Mouse (Mus musculus): ENCODE data around the gene Endog. TPM values are rescaled to one million over a fixed set of nuclear protein-coding genes. Genes with fewer than 3 reads are reported as not detected.

Gene Endog
- polyA plus RNA-seq, 1 experiment from 2014 or later: 17.3 TPM

DNA sequence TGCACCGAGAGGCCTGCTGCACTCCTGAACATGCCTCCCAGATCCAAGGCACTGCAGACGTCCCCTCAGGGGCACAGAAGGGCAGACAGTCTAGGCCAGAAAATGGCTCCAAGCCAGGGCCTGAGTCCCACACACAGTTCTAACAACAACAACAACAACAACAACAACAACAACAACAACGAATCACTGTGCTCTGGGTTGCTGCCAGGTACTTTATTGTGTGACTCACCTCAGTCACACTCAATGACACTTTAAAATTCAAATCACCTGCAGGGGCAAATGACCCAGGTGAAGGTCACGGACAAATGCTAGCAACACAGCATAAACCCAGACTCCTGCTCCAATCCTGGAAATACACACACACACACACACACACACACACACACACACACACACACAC is 26.7 kb downstream of the Endog start:
- no peak overlapping the region for H3K27ac ChIP-seq (replicated peaks)
- no peak overlapping the region for H3K4me3 ChIP-seq
- no peaks in the 10 kb centered on the region for H3K9me3 ChIP-seq
- 74% methylated on average over 4 of the region's 4 CpGs for WGBS
- no peaks in the 10 kb centered on the region for H3K27me3 ChIP-seq
- no peaks in the 10 kb centered on the region for H3K36me3 ChIP-seq
- H3K4me2 ChIP-seq: no peak overlapping the region
- H3K4me1 ChIP-seq (replicated peaks): no peaks in the 10 kb centered on the region
- H3K9ac ChIP-seq: no peak overlapping the region
- no peak for ATAC-seq (ENCODE audit: low read depth)

DNA sequence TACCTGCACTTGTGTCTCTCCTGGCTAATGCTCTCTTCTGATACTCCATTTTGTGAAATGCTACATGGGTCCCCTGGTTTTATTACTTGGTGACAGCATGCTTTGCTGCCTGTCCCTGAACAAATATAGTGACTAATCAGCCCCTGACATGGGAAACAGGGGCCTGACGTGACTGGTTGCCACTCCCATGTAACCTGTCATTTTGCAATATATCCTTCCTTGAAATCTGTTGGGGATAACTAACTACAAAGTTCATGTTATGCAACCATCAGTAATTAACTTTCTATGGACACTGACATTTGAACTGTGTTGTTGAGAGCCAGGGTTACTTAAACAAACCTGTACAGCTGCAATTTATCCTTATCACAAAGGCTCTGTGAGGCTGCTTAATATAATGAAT is 28.7 kb downstream of the Endog start:
- Histone ChIP-seq H3K4me2 (no peak overlapping the region), H3K9ac (no peak overlapping the region), H3K4me3 (no peak overlapping the region), H3K4me1 (replicated peaks) (peaks cover 12% of the 10 kb centered on the region), H3K27ac (replicated peaks) (no peak overlapping the region), H3K9me3 (no peaks in the 10 kb centered on the region), H3K36me3 (no peaks in the 10 kb centered on the region), H3K27me3 (no peaks in the 10 kb centered on the region)
- 84% methylated on average over 1 of the region's 1 CpGs for WGBS
- ATAC-seq (ENCODE audit: low read depth): no peak

DNA sequence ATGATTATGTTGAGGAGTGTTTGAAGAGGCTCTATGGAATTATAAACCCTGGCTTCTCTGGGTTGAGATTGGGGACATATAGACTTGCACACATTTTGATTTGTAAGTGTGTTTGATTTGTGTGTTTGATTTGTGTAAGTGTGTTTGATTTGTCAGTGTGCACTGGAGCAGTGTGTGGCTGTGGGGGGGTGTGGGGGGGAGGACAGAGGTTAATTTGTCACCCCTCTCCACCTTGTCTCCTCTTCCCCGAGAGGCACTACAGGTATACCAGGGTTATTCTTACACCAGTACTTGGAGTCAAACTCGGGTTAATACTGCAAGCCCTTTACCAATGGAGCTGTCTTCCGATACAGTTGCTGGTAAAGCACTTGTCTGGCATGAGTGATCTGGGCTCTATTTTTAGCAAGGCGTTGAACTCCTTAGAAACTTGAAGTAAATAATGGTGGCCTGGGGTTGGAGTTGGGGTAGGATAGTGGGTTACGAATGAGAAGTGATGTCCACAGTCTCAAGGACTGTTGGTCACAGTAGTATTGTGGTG is 29.2 kb downstream of the Endog start:
- 82% methylated on average over 5 of the region's 5 CpGs for WGBS
- ATAC-seq (ENCODE audit: low read depth): no peak
- Histone ChIP-seq H3K4me2 (no peak overlapping the region), H3K27ac (replicated peaks) (no peak overlapping the region), H3K4me3 (no peak overlapping the region), H3K27me3 (no peaks in the 10 kb centered on the region), H3K9ac (no peak overlapping the region), H3K4me1 (replicated peaks) (peaks cover 12% of the 10 kb centered on the region), H3K36me3 (no peaks in the 10 kb centered on the region), H3K9me3 (no peaks in the 10 kb centered on the region)

GRCm38 (mm10) chr2:30203439-30203838 is 32.1 kb downstream of the Endog start:
- no peak overlapping the region for H3K9ac ChIP-seq
- H3K36me3 ChIP-seq: no peaks in the 10 kb centered on the region
- H3K9me3 ChIP-seq: no peaks in the 10 kb centered on the region
- H3K27me3 ChIP-seq: no peaks in the 10 kb centered on the region
- H3K4me1 ChIP-seq (replicated peaks): peaks cover 22% of the 10 kb centered on the region
- ATAC-seq (ENCODE audit: low read depth): no peak
- no peak overlapping the region for H3K4me2 ChIP-seq
- no peak overlapping the region for H3K4me3 ChIP-seq
- WGBS: 83% methylated on average over 7 of the region's 7 CpGs
- no peak overlapping the region for H3K27ac ChIP-seq (replicated peaks)

DNA sequence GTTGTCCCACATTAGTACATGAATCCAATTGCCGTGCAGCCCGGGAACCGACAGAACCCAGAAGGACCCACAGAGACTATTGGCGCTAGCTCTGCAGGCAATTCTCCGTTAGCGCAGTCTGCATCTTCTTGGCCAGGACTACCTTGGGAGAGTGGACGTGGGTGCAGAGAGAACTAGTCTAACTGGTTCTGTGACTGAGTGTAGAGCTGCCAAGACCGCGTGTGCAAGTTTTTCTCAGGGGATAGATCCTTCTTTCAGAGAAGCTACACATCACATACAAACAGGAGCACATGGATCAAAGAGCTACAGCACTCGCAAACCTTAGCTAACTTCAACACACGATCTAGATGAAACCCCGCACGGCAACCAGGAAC is 33.9 kb downstream of the Endog start:
- peak; percentile 55 for ATAC-seq (ENCODE audit: low read depth)
- Histone ChIP-seq H3K4me1 (replicated peaks) (peaks cover 22% of the 10 kb centered on the region), H3K4me3 (peak overlapping the region; percentile 64), H3K9me3 (no peaks in the 10 kb centered on the region), H3K4me2 (peak overlapping the region; percentile 84), H3K27ac (replicated peaks) (peak overlapping the region; percentile 85), H3K9ac (peak overlapping the region; percentile 76), H3K36me3 (no peaks in the 10 kb centered on the region), H3K27me3 (no peaks in the 10 kb centered on the region)
- WGBS: 2% methylated on average over 13 of the region's 13 CpGs

DNA sequence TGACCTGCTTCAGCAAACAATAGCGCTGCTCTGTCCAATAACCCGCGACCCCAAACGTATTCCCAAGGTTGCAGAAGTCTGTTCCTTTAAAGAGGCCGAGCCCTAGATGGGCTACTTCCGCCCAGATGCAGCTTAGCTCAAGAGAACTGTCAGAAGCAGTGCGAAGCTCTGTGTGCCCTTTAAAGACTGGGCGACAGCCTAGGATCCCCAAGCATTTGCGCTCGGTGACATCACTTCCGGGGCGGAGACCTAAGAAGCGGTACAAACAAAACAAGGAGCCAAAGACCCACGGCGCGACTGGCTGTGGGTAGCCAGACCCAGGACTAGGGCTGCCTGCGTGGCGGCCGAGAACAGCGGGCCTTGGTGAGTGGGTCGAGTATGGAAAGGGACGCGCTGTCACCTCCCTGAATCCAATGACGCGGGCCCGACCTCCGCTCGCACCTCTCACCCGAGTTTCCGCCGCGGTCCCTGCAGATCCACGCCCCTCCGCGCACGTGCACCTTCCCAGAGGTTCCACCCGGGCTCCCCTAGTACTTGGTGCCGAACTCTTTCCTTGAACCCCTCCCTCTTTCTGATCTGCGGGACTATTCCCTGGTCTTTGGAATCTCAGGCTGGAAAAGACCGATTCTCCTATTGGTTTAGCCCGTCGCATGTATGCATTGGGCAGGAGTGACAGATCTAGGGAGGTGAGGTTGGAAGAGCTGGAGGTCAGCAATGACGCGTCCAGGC is 34.5 kb downstream of the Endog start, which contains the start of gene Kyat1:
Gene Kyat1, minus strand, starts transcription at position 219 of the 729 bp plus-strand sequence.
- H3K4me1 ChIP-seq (replicated peaks): peaks cover 22% of the 10 kb centered on the region
- H3K36me3 ChIP-seq: no peaks in the 10 kb centered on the region
- no peaks in the 10 kb centered on the region for H3K9me3 ChIP-seq
- WGBS: under 1% methylated on average over 44 of the region's 44 CpGs
- H3K27ac ChIP-seq (replicated peaks): peak within 1 kb of the TSS; percentile 85
- peak within 1 kb of the TSS; percentile 84 for H3K4me2 ChIP-seq
- peak within 1 kb of the TSS; percentile 76 for H3K9ac ChIP-seq
- peak within 1 kb of the TSS; percentile 64 for H3K4me3 ChIP-seq
- no peaks in the 10 kb centered on the region for H3K27me3 ChIP-seq
- peak; percentile 99 for ATAC-seq (ENCODE audit: low read depth)

DNA sequence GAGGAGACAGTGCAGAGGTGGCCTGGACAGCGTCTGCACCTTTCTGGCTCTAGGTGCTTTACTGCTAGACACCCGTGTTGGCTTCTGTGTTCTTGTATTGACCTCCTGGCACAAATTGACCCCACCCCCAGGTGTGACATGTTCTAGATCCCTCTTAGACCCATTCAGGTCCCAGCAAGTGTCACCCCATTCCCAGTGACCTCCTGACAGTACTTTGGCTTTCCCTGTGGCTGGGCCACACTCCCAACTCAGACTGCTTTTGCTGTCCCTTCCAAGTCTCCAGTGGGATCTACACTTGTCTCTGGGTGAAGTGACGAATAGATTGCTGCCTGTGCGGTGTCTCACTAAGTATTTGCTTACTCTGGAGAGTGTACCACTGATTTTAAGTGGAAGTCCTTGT is 36.1 kb downstream of the Endog start:
- no peak overlapping the region for H3K4me3 ChIP-seq
- no peak for ATAC-seq (ENCODE audit: low read depth)
- WGBS: 77% methylated on average over 4 of the region's 4 CpGs
- H3K27me3 ChIP-seq: no peaks in the 10 kb centered on the region
- H3K36me3 ChIP-seq: no peaks in the 10 kb centered on the region
- no peak overlapping the region for H3K4me2 ChIP-seq
- H3K4me1 ChIP-seq (replicated peaks): peaks cover 22% of the 10 kb centered on the region
- no peak overlapping the region for H3K27ac ChIP-seq (replicated peaks)
- no peak overlapping the region for H3K9ac ChIP-seq
- H3K9me3 ChIP-seq: no peaks in the 10 kb centered on the region

DNA sequence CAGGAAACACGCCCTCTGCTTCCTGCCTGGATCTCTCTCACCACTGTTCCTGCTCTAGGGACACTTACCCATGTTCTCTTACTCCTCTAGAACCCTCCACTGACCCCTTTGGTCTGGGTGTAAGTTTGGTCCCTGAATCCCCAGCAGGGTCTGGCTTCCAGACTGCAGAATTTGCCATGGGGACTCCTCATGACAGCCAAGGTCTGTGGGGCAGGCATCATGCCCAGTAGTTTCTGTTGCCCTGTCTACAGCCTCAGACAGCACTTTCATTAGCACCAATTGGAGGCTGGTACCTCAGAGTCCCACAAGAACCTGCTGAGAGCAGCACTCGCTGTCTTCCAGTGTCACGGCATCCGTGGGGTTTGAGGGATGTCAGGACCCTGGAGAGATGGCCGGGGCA is 36.6 kb downstream of the Endog start:
- Histone ChIP-seq H3K27me3 (no peaks in the 10 kb centered on the region), H3K27ac (replicated peaks) (no peak overlapping the region), H3K9me3 (no peaks in the 10 kb centered on the region), H3K36me3 (no peaks in the 10 kb centered on the region), H3K4me2 (no peak overlapping the region), H3K4me3 (no peak overlapping the region), H3K9ac (no peak overlapping the region), H3K4me1 (replicated peaks) (peaks cover 22% of the 10 kb centered on the region)
- no peak for ATAC-seq (ENCODE audit: low read depth)
- 74% methylated on average over 5 of the region's 5 CpGs for WGBS

- H3K9ac ChIP-seq: no peak overlapping the region
- no peaks in the 10 kb centered on the region for H3K36me3 ChIP-seq
- H3K27me3 ChIP-seq: no peaks in the 10 kb centered on the region
- ATAC-seq (ENCODE audit: low read depth): no peak
- no peaks in the 10 kb centered on the region for H3K9me3 ChIP-seq
- peaks cover 4% of the 10 kb centered on the region for H3K4me1 ChIP-seq (replicated peaks)
- no peak overlapping the region for H3K4me2 ChIP-seq
- 69% methylated on average over 6 of the region's 6 CpGs for WGBS
- H3K4me3 ChIP-seq: no peak overlapping the region
- H3K27ac ChIP-seq (replicated peaks): no peak overlapping the region
Observed at GRCm38 (mm10) chr2:30211408-30212168, 40.3 kb downstream of the Endog start.

DNA sequence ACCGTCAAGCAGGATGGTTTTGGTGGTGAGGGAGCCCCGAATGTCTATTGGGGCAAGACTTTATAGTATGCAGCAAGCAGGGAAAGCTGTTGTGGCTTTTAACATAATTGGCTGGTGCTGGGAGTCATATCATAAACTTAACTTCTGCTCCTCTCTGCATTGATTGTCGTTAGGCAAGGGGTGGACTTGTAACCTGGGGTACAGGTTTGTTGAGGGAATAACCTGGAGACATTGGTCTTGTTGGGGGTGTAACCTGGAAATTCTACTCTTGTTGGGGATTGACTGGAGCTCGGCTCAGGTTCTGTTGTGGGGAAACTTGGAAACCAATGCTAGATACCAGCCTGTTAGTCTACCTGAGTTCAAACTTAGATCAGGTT is 40.9 kb downstream of the Endog start:
- Histone ChIP-seq H3K4me1 (replicated peaks) (no peaks in the 10 kb centered on the region), H3K27ac (replicated peaks) (no peak overlapping the region), H3K4me3 (no peak overlapping the region), H3K4me2 (no peak overlapping the region), H3K36me3 (no peaks in the 10 kb centered on the region), H3K27me3 (no peaks in the 10 kb centered on the region), H3K9me3 (no peaks in the 10 kb centered on the region), H3K9ac (no peak overlapping the region)
- ATAC-seq (ENCODE audit: low read depth): no peak
- 81% methylated on average over 4 of the region's 4 CpGs for WGBS

DNA sequence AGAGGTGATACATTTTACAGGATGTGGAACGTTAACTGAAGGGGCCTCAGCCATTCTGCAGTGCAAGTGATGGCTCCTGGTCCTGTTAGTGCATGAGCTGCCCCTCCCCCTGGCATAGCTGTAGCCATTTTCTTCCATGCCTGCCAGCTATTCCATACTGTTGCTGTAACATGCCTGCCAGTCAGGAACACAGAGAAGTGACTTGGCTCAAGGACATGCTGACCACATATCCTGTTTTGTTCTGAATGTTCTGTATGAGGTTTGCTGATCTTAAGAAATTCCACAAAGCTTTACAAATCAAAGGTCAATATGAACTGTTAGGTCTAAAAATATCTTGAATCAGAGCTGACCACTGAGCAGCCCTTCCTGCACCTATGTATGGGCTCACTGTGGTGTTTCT is 41.7 kb downstream of the Endog start:
- Histone ChIP-seq H3K4me3 (no peak overlapping the region), H3K36me3 (no peaks in the 10 kb centered on the region), H3K27ac (replicated peaks) (no peak overlapping the region), H3K9ac (no peak overlapping the region), H3K27me3 (no peaks in the 10 kb centered on the region), H3K4me2 (no peak overlapping the region), H3K4me1 (replicated peaks) (no peaks in the 10 kb centered on the region), H3K9me3 (no peaks in the 10 kb centered on the region)
- no peak for ATAC-seq (ENCODE audit: low read depth)
- 72% methylated on average over 1 of the region's 1 CpGs for WGBS

DNA sequence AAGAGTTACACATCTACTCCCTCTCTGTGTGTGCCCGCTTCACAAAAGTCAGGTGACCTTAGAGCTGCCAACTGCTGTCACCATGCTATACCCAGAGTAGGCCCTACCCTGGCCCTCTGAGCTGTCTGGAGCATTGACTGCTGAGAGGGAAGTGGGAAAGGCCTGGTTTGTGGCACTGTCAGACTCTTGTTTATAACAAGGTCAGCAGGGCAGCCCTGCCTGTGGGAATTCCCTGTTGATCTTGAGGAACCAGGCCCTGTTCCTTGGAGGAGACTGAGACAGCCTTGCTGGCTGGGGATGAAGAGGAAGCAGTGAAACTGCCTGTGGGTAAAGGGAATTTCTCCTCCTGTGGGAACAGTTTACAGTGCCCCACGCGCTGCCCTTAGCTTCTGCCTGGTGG is 43.5 kb downstream of the Endog start:
- no peaks in the 10 kb centered on the region for H3K36me3 ChIP-seq
- H3K4me1 ChIP-seq (replicated peaks): no peaks in the 10 kb centered on the region
- no peaks in the 10 kb centered on the region for H3K9me3 ChIP-seq
- H3K4me3 ChIP-seq: no peak overlapping the region
- no peak for ATAC-seq (ENCODE audit: low read depth)
- H3K4me2 ChIP-seq: no peak overlapping the region
- 86% methylated on average over 3 of the region's 3 CpGs for WGBS
- no peak overlapping the region for H3K9ac ChIP-seq
- no peak overlapping the region for H3K27ac ChIP-seq (replicated peaks)
- no peaks in the 10 kb centered on the region for H3K27me3 ChIP-seq
